Mouse (Mus musculus) midbrain, embryonic 13.5 days (tissue): ENCODE results near the gene Nabp2. TPM values are rescaled to one million over a fixed set of nuclear protein-coding genes. Genes with fewer than 3 reads are reported as not detected.

Experiments
- ATAC-seq: fragments of 200-750 bp; cut with Nextera tagmentation; 2 replicates; pipeline ENCODE4 v1.8.0; 2017; ENCODE audit warnings: mild to moderate bottlenecking, moderate TSS enrichment, moderate library complexity
- H3K27ac ChIP-seq: fragments of 300-500 bp; sonication (generic); 2 replicates; pipeline ENCODE4 v1.5.1; 2015; ENCODE audit warnings: inconsistent platforms, mild to moderate bottlenecking, moderate library complexity
- H3K27me3 ChIP-seq: fragments of 300-500 bp; sonication (generic); 2 replicates; pipeline ENCODE4 v1.6.1; 2015; ENCODE audit warnings: mild to moderate bottlenecking, inconsistent platforms
- H3K36me3 ChIP-seq: fragments of 300-500 bp; sonication (generic); 2 replicates; pipeline ENCODE4 v1.6.1; 2015; ENCODE audit warnings: mild to moderate bottlenecking, inconsistent platforms
- H3K4me1 ChIP-seq: fragments of 300-500 bp; sonication (generic); replicated peaks from 2 replicates; pipeline ENCODE4 v1.6.1; 2015; ENCODE audit warnings: inconsistent platforms
- H3K4me2 ChIP-seq: fragments of 300-500 bp; sonication (generic); replicated peaks from 2 replicates; pipeline ENCODE4 v1.6.1; 2015; ENCODE audit warnings: moderate library complexity, mild to moderate bottlenecking, inconsistent platforms
- H3K4me3 ChIP-seq: fragments of 300-500 bp; sonication (generic); replicated peaks from 2 replicates; pipeline ENCODE4 v1.5.1; 2015; ENCODE audit warnings: mild to moderate bottlenecking, inconsistent platforms
- H3K9ac ChIP-seq: fragments of 300-500 bp; sonication (generic); replicated peaks from 2 replicates; pipeline ENCODE4 v1.6.1; 2015; ENCODE audit warnings: mild to moderate bottlenecking, inconsistent platforms
- H3K9me3 ChIP-seq: fragments of 300-500 bp; sonication (generic); 2 replicates; pipeline ENCODE4 v1.6.1; 2016; ENCODE audit warnings: mild to moderate bottlenecking, inconsistent platforms
- WGBS: fragments of 180-500 bp; shearing (Covaris S2); methylation state at CpG from one replicate; pipeline ENCODE4 v1.1.7; 2015; 5-methylcytosine and 5-hydroxymethylcytosine counted together
- polyA plus RNA-seq: library from polyadenylated mRNA; unstranded; fragments of >200 nt; fragmentation: Nextera tagmentation; extraction: Ambion mirVana; gene quantifications from 2 replicates; pipeline ENCODE4 v1.2.1, GENCODE M21; 2015

Nabp2 gene
- polyA plus RNA-seq, 1 experiment from 2014 or later: 142 TPM

- Histone ChIP-seq H3K27me3 (no peaks in the 10 kb centered on the region), H3K36me3 (peaks cover 36% of the 10 kb centered on the region), H3K4me3 (no peak overlapping the region), H3K9ac (no peak overlapping the region), H3K4me2 (no peak overlapping the region), H3K4me1 (no peaks in the 10 kb centered on the region), H3K9me3 (no peaks in the 10 kb centered on the region), H3K27ac (no peak overlapping the region)
- ATAC-seq: no peak
- WGBS: 92% methylated on average over 1 of the region's 1 CpGs
Observed at GRCm38 (mm10) chr10:128442718-128443117, 31.4 kb upstream of the Nabp2 start.

DNA sequence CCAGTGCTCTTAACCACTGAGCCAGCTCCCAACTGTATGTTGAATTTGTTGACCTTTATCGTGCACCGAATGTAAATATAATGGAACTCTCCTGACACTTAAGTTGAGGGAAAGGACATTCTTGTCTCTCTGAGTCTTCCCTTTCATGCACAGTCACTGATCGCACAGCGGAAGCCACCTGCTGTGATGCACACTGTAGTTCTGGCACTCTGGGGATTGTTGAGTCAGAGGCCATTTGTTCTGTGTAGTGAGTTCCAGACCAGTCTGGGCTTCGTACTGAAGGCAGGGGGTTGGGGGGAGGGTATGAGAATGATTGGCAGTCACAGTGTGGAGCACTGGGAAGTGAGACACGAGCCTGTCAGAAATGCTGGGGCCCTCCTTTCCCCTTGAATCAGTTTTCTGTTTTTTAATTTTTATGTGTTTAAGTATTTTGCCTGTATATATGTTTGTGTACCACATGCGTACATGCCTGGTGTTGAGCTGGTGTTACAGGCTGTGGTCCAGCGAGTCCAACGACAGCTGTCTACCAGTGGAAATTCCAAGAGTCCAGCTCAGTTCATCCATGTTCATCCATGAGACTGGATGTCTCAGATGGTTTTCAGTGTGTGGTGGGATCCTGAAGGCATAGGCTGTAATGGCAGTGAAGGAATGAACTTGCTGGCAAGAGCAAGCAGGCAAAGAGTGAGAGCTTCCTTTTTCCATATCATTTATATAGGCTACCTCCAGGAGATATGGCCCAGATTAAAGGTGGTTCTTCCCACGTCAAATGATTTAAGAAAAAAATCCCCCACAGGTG is 30.2 kb upstream of the Nabp2 start:
- no peak for ATAC-seq
- H3K27ac ChIP-seq: no peak overlapping the region
- H3K9me3 ChIP-seq: no peaks in the 10 kb centered on the region
- 85% methylated on average over 10 of the region's 10 CpGs for WGBS
- H3K4me1 ChIP-seq: no peaks in the 10 kb centered on the region
- H3K36me3 ChIP-seq: peaks cover 48% of the 10 kb centered on the region
- no peak overlapping the region for H3K4me2 ChIP-seq
- no peaks in the 10 kb centered on the region for H3K27me3 ChIP-seq
- no peak overlapping the region for H3K4me3 ChIP-seq
- H3K9ac ChIP-seq: no peak overlapping the region

DNA sequence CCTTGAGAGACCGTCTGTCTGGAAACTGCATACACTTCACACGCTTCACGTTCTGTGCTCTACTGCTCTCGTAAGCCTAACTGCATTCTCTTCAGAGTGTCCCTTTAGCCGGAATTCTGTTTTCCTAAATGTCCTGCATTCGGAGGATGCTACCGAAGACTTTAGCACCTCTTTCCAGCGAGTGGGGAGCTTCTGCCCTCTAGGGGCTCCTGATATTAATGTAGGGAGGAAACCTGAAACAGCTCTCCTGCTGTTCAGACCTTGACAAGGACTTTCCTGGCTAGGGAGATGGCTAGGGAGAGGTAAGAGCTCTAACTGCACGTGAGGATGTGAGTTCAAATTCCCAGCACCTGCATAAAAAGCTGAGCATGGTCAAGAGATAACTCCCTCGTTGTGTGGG is 29.1 kb upstream of the Nabp2 start:
- WGBS: 66% methylated on average over 10 of the region's 10 CpGs
- no peaks in the 10 kb centered on the region for H3K4me1 ChIP-seq
- no peak overlapping the region for H3K27ac ChIP-seq
- no peak overlapping the region for H3K4me3 ChIP-seq
- ATAC-seq: no peak
- no peaks in the 10 kb centered on the region for H3K27me3 ChIP-seq
- H3K9ac ChIP-seq: no peak overlapping the region
- H3K9me3 ChIP-seq: no peaks in the 10 kb centered on the region
- peaks cover 59% of the 10 kb centered on the region for H3K36me3 ChIP-seq
- H3K4me2 ChIP-seq: no peak overlapping the region

- WGBS: 90% methylated on average over 10 of the region's 10 CpGs
- H3K4me1 ChIP-seq: no peaks in the 10 kb centered on the region; the same call in 1 of the 2 replicates
- ATAC-seq: no peak
- H3K9me3 ChIP-seq: no peaks in the 10 kb centered on the region
- no peak overlapping the region for H3K4me2 ChIP-seq
- no peak overlapping the region for H3K27ac ChIP-seq
- H3K4me3 ChIP-seq: no peak overlapping the region
- peaks cover 72% of the 10 kb centered on the region for H3K36me3 ChIP-seq
- no peaks in the 10 kb centered on the region for H3K27me3 ChIP-seq
- no peak overlapping the region for H3K9ac ChIP-seq
Observed at GRCm38 (mm10) chr10:128438675-128439279, 27.5 kb upstream of the Nabp2 start.

DNA sequence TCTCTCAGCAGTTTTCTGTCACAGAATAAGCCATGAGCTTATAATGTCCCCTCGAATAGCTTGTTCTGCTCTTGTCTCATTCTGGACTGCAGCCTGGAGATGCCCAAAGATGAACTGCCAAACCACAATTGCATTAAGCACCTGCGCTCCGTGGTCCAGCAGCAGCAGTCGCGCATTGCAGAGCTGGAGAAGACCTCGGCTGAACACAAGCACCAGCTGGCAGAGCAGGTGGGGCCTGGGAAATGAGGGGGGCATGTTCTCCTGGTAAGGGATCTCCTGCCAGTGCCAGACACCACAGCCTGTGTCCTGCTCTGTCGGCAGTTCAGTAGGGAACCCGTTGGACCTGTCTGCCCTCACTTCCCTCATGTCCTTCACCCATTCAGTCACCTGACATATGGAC is 25.1 kb upstream of the Nabp2 start:
- H3K27me3 ChIP-seq: no peaks in the 10 kb centered on the region
- ATAC-seq: no peak
- H3K4me1 ChIP-seq: no peaks in the 10 kb centered on the region; the same call in 1 of the 2 replicates
- WGBS: 93% methylated on average over 8 of the region's 8 CpGs
- H3K9ac ChIP-seq: no peak overlapping the region
- no peak overlapping the region for H3K27ac ChIP-seq
- H3K4me2 ChIP-seq: no peak overlapping the region
- no peak overlapping the region for H3K4me3 ChIP-seq
- peaks cover 85% of the 10 kb centered on the region for H3K36me3 ChIP-seq
- H3K9me3 ChIP-seq: no peaks in the 10 kb centered on the region

GRCm38 (mm10) chr10:128435873-128436272 is 24.6 kb upstream of the Nabp2 start:
- H3K4me1 ChIP-seq: no peaks in the 10 kb centered on the region; the same call in 1 of the 2 replicates
- no peak overlapping the region for H3K27ac ChIP-seq
- H3K9me3 ChIP-seq: no peaks in the 10 kb centered on the region
- H3K4me2 ChIP-seq: no peak overlapping the region
- H3K27me3 ChIP-seq: no peaks in the 10 kb centered on the region
- H3K4me3 ChIP-seq: no peak overlapping the region
- ATAC-seq: no peak
- peaks cover 90% of the 10 kb centered on the region for H3K36me3 ChIP-seq
- no peak overlapping the region for H3K9ac ChIP-seq
- 92% methylated on average over 5 of the region's 5 CpGs for WGBS

DNA sequence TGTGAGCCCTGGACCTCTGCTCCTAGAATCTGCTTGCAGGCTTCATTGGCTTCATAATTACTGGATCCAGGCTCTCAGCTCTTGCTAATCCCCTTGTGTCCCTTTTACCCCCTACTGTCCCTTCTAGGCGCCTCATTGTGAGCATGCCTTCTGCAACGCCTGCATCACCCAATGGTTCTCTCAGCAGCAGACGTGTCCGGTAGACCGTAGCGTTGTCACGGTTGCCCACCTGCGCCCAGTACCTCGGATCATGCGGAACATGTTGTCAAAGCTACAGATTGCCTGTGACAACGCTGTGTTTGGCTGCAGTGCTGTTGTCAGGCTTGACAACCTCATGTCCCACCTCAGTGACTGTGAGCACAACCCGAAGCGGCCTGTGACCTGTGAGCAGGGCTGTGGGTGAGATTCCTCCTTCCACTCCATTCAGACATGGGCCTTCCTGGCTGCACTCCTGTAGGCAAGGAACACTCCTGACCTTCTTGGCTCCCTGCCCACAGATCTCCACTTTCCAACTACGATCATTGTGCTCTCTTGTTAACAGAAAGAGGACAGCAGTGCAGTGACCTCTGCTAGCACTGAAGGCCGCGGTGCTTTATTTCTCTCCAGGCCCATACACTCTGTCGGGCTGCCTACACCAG is 24.0 kb upstream of the Nabp2 start:
- H3K27me3 ChIP-seq: no peaks in the 10 kb centered on the region
- no peak overlapping the region for H3K4me2 ChIP-seq
- H3K9me3 ChIP-seq: no peaks in the 10 kb centered on the region
- H3K4me1 ChIP-seq: no peaks in the 10 kb centered on the region; the same call in 1 of the 2 replicates
- H3K36me3 ChIP-seq: peaks cover 90% of the 10 kb centered on the region
- H3K4me3 ChIP-seq: no peak overlapping the region
- no peak overlapping the region for H3K27ac ChIP-seq
- ATAC-seq: no peak
- no peak overlapping the region for H3K9ac ChIP-seq
- WGBS: 65% methylated on average over 17 of the region's 17 CpGs

DNA sequence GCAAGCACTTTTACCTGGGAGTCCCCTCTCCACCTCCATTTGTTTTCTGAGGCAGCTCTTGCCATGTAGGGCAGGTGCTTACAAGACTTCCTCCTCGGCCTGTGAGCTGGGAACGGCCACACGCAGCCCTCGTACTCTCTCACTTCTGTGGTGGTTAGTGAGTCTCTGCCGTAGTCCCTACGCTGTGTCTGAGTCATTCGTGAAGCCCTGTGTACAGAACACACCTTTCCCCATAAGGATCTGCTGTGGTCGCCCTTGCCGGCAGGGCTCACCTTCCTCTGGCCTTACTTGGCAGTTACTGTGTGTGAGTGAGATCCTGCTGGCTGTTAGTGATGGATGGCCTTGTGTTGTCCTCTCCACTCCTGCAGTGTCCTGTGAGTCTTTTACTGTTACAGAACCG is 23.4 kb upstream of the Nabp2 start:
- Histone ChIP-seq H3K36me3 (peaks cover 90% of the 10 kb centered on the region), H3K9ac (no peak overlapping the region), H3K4me2 (no peak overlapping the region), H3K27me3 (no peaks in the 10 kb centered on the region), H3K4me1 (no peaks in the 10 kb centered on the region; the same call in 1 of the 2 replicates), H3K4me3 (no peak overlapping the region), H3K9me3 (no peaks in the 10 kb centered on the region), H3K27ac (no peak overlapping the region)
- 91% methylated on average over 10 of the region's 10 CpGs for WGBS
- no peak for ATAC-seq

GRCm38 (mm10) chr10:128433417-128433816 is 22.1 kb upstream of the Nabp2 start:
- H3K4me3 ChIP-seq: no peak overlapping the region
- H3K36me3 ChIP-seq: peaks cover 90% of the 10 kb centered on the region
- H3K4me2 ChIP-seq: no peak overlapping the region
- no peaks in the 10 kb centered on the region for H3K27me3 ChIP-seq
- ATAC-seq: no peak
- WGBS: 96% methylated on average over 2 of the region's 2 CpGs
- H3K27ac ChIP-seq: no peak overlapping the region
- no peak overlapping the region for H3K9ac ChIP-seq
- H3K4me1 ChIP-seq: no peaks in the 10 kb centered on the region; the same call in 1 of the 2 replicates
- H3K9me3 ChIP-seq: no peaks in the 10 kb centered on the region

- Histone ChIP-seq H3K4me3 (no peak overlapping the region), H3K9me3 (no peaks in the 10 kb centered on the region), H3K27me3 (no peaks in the 10 kb centered on the region), H3K36me3 (peaks cover 72% of the 10 kb centered on the region), H3K9ac (no peak overlapping the region), H3K4me1 (no peaks in the 10 kb centered on the region), H3K27ac (no peak overlapping the region), H3K4me2 (no peak overlapping the region)
- 80% methylated on average over 4 of the region's 4 CpGs for WGBS
- no peak for ATAC-seq
Observed at GRCm38 (mm10) chr10:128429454-128429853, 18.2 kb upstream of the Nabp2 start.

- Histone ChIP-seq H3K9ac (no peak overlapping the region), H3K36me3 (peaks cover 72% of the 10 kb centered on the region), H3K4me2 (no peak overlapping the region), H3K9me3 (no peaks in the 10 kb centered on the region), H3K27me3 (no peaks in the 10 kb centered on the region), H3K4me3 (no peak overlapping the region), H3K4me1 (no peaks in the 10 kb centered on the region), H3K27ac (no peak overlapping the region)
- no peak for ATAC-seq
- WGBS: 94% methylated on average over 5 of the region's 5 CpGs
Observed at GRCm38 (mm10) chr10:128429052-128429451, 17.8 kb upstream of the Nabp2 start.

- H3K27ac ChIP-seq: no peak overlapping the region
- no peak overlapping the region for H3K4me2 ChIP-seq
- H3K4me1 ChIP-seq: no peaks in the 10 kb centered on the region
- H3K4me3 ChIP-seq: no peak overlapping the region
- no peak for ATAC-seq
- peaks cover 77% of the 10 kb centered on the region for H3K36me3 ChIP-seq
- H3K9me3 ChIP-seq: no peaks in the 10 kb centered on the region
- no peak overlapping the region for H3K9ac ChIP-seq
- H3K27me3 ChIP-seq: no peaks in the 10 kb centered on the region
- 89% methylated on average over 3 of the region's 3 CpGs for WGBS
Observed at GRCm38 (mm10) chr10:128425260-128425659, 14.0 kb upstream of the Nabp2 start.
